Mouse (Mus musculus) lung, postnatal 0 days (tissue): ENCODE measurements around the gene Arhgap10. TPM values are rescaled to one million over a fixed set of nuclear protein-coding genes. Genes with fewer than 3 reads are reported as not detected.

Source experiments
- ATAC-seq: fragments of 200-750 bp; cut with Nextera tagmentation; 2 replicates; pipeline ENCODE4 v1.8.0; 2017; ENCODE audit warnings: moderate library complexity
- DNase-seq: peaks from one replicate; pipeline ENCODE4 v3.0.0-alpha.2; 2016; ENCODE audit warnings: low spot score
- H3K27ac ChIP-seq: fragments of 300-500 bp; sonication (generic); 2 replicates; pipeline ENCODE4 v1.5.1; 2014; ENCODE audit warnings: antibody characterized with exemption, mild to moderate bottlenecking, low read length, mixed read lengths
- H3K27me3 ChIP-seq: fragments of 300-500 bp; sonication (generic); replicated peaks from 2 replicates; pipeline ENCODE4 v1.6.1; 2014; ENCODE audit warnings: low read length, mixed read lengths; ENCODE audit not compliant: insufficient read depth
- H3K36me3 ChIP-seq: fragments of 300-500 bp; sonication (generic); 2 replicates; pipeline ENCODE4 v1.6.1; 2014; ENCODE audit warnings: low read length, mixed read lengths; ENCODE audit not compliant: insufficient read depth
- H3K4me1 ChIP-seq: fragments of 300-500 bp; sonication (generic); 2 replicates; pipeline ENCODE4 v1.6.1; 2014; ENCODE audit warnings: antibody characterized with exemption, low read depth, low read length, mixed read lengths; ENCODE audit not compliant: insufficient read depth
- H3K4me2 ChIP-seq: fragments of 300-500 bp; sonication (generic); replicated peaks from 2 replicates; pipeline ENCODE4 v1.6.1; 2014; ENCODE audit warnings: low read depth, mild to moderate bottlenecking, low read length, moderate library complexity, mixed read lengths
- H3K4me3 ChIP-seq: fragments of 300-500 bp; sonication (generic); 2 replicates; pipeline ENCODE4 v1.5.1; 2014; ENCODE audit warnings: low read depth, low read length
- H3K9ac ChIP-seq: fragments of 300-500 bp; sonication (generic); replicated peaks from 2 replicates; pipeline ENCODE4 v1.6.1; 2014; ENCODE audit warnings: low read depth, mild to moderate bottlenecking
- H3K9me3 ChIP-seq: fragments of 300-500 bp; sonication (generic); 2 replicates; pipeline ENCODE4 v1.6.1; 2016; ENCODE audit warnings: low read length, mixed read lengths
- CTCF ChIP-seq: IDR thresholded peaks from 2 replicates; pipeline ENCODE4 v1.5.1; 2016; ENCODE audit warnings: antibody characterized with exemption, mild to moderate bottlenecking
- EP300 ChIP-seq: IDR thresholded peaks from 2 replicates; pipeline ENCODE4 v1.6.1; 2016; ENCODE audit warnings: antibody characterized with exemption, mild to moderate bottlenecking, control low read depth
- WGBS: fragments of 180-500 bp; shearing (Covaris S2); extraction: QIAGEN DNeasy Blood & Tissue Kit; methylation state at CpG from one replicate; pipeline ENCODE4 v1.1.7; 2014; 5-methylcytosine and 5-hydroxymethylcytosine counted together
- polyA plus RNA-seq: library from polyadenylated mRNA; unstranded; fragments of >200 nt; fragmentation: Nextera tagmentation; extraction: Ambion mirVana; gene quantifications from 2 replicates; pipeline ENCODE4 v1.2.1, GENCODE M21; 2015

Gene Arhgap10
- polyA plus RNA-seq, 1 experiment from 2014 or later, result 15.9 TPM

DNA sequence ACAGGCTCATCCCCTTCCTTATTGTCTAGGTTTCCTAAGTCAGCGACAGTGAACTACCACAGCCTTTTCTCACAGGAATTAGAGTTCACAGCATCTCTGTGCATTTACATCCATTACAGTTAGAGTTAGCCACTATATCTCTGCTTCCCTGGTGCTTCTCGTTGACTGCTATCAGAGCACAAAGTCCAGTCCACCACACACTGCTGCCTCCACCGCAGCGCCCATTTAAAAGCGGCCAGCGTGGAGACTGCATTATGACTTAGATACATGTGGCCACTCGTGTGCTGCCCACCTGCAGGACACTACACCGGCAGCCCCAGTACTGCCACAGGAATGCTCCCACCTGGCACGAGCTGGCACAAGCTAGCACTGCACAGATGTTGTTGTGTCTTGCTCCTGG is 90.3 kb downstream of the Arhgap10 start:
- no peaks in the 10 kb centered on the region for H3K36me3 ChIP-seq
- H3K27me3 ChIP-seq, result no peaks in the 10 kb centered on the region
- ATAC-seq (no peak), DNase-seq (no peak)
- H3K27ac ChIP-seq, result no peak overlapping the region
- H3K4me1 ChIP-seq, result peaks cover 6% of the 10 kb centered on the region; the same call in 1 of the 2 replicates
- 84% methylated on average over 9 of the region's 9 CpGs for WGBS
- no peak for TF ChIP-seq CTCF
- TF ChIP-seq EP300, result no peak
- H3K9me3 ChIP-seq, result no peaks in the 10 kb centered on the region
- H3K4me2 ChIP-seq, result no peak overlapping the region
- no peak overlapping the region for H3K9ac ChIP-seq
- H3K4me3 ChIP-seq, result no peak overlapping the region

DNA sequence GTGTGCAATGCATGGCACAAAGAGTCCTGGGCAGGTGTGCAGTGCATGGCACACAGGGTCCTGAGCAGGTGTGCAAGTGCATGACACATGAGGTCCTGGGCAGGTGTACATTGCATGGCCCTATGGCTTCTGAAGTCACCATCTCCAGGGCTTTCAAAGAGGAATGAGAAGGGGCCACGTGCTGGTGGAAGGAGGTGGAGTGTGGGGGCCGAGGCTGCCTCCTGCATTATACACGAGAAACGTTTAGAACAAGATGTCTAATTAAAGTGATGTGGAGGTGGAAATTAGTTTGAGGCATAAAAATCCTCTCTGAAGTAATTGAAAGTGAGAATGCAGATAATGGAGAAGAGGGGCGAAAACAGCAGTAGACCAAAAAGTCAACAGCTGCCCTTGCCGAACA is 93.9 kb downstream of the Arhgap10 start:
- H3K4me2 ChIP-seq, result no peak overlapping the region
- H3K36me3 ChIP-seq, result no peaks in the 10 kb centered on the region
- no peak overlapping the region for H3K4me3 ChIP-seq
- WGBS, result 80% methylated on average over 5 of the region's 6 CpGs
- DNase-seq, result no peak
- no peak overlapping the region for H3K27ac ChIP-seq
- 0 out of 2 replicates have a peak, but pooled peaks cover 3% of the 10 kb centered on the region for H3K4me1 ChIP-seq
- TF ChIP-seq CTCF (no peak), EP300 (no peak)
- no peaks in the 10 kb centered on the region for H3K9me3 ChIP-seq
- no peaks in the 10 kb centered on the region for H3K27me3 ChIP-seq
- no peak for ATAC-seq
- H3K9ac ChIP-seq, result no peak overlapping the region

DNA sequence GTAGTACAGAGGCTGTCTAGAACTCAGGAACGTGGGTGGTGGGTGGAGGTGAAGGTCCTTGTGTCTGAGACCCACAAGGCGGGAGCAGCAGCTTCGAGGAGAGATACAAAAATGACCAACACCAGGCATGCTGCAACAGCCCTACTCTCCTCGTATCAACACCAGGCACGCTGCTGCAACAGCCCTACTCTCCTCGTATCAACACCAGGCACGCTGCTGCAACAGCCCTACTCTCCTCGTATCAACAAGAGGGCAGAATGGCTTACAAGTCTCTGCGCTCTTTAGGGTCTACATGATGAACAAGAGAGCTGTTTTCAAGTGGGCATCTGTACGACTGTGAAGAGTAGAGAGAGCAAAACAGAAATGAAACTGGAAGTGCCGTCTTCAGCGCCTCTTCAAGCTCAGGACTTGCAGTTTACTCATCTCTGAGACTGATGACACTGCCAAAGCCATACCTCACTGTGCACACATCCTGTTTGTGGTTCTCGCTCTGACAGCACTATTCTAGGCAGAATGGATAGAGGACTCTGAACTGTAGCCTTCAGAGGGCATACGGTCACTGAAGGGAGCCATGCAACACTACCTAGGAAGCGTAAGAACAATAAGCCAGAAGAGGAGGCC is 95.0 kb downstream of the Arhgap10 start:
- H3K9me3 ChIP-seq, result no peaks in the 10 kb centered on the region
- no peak overlapping the region for H3K4me3 ChIP-seq
- H3K27ac ChIP-seq, result no peak overlapping the region
- H3K4me1 ChIP-seq, result no peaks in the 10 kb centered on the region
- H3K36me3 ChIP-seq, result no peaks in the 10 kb centered on the region
- no peak for DNase-seq
- peak; percentile 37; the same call in 1 of the 2 replicates for ATAC-seq
- H3K27me3 ChIP-seq, result no peaks in the 10 kb centered on the region
- no peak for TF ChIP-seq EP300
- 0 out of 2 replicates have a peak overlapping the region, but pooled peaks have one; percentile 3 for H3K4me2 ChIP-seq
- H3K9ac ChIP-seq, result no peak overlapping the region
- WGBS, result 72% methylated on average over 15 of the region's 15 CpGs

DNA sequence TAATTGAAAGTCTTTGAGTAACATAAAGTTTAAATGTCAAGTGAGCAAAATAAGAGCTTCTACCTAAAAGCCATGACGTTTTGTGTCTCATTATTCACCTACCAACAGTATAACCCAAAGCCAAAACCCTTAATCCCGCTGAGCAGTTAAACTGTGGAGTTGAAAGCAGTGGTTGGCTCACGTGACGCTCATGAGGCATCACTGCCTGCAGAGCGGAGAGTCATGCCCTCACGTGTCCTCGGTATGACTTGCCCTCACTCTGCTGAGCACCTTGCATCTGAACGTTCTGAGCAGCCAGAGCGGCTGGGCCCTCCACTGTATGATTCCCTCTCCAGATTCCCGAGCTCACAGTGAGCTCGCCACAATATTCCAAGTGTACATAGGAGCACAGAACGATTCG is 96.2 kb downstream of the Arhgap10 start:
- Histone ChIP-seq H3K9ac (no peak overlapping the region), H3K4me3 (no peak overlapping the region), H3K4me2 (no peak overlapping the region), H3K4me1 (no peaks in the 10 kb centered on the region), H3K9me3 (no peaks in the 10 kb centered on the region), H3K27me3 (no peaks in the 10 kb centered on the region), H3K27ac (no peak overlapping the region), H3K36me3 (no peaks in the 10 kb centered on the region)
- ATAC-seq (no peak), DNase-seq (no peak)
- 83% methylated on average over 13 of the region's 13 CpGs for WGBS
- TF ChIP-seq CTCF (no peak), EP300 (no peak)

DNA sequence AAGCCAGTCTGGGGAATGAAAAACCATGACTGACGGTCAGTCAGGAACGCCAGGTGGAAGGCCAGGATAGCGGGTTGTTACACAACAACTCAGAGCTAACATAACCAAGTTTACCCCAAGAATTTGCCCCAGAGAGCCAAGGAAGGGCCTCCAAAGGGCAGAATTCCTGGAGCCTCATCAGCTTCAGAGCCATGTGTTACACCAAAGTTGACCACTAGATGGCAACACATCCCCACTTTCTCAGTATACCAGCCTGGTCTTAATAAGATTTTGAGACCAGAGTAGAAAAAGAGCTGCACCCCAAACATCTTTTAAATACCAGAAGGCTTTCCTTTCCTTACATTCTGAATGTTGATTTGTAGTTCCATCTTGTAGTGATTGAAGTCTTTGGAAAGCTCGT is 98.0 kb downstream of the Arhgap10 start:
- H3K27ac ChIP-seq, result no peak overlapping the region
- H3K27me3 ChIP-seq, result no peaks in the 10 kb centered on the region
- ATAC-seq (peak; percentile 43), DNase-seq (peak; percentile 69)
- H3K4me2 ChIP-seq, result no peak overlapping the region
- no peaks in the 10 kb centered on the region for H3K9me3 ChIP-seq
- no peak overlapping the region for H3K9ac ChIP-seq
- no peak overlapping the region for H3K4me3 ChIP-seq
- WGBS, result 43% methylated on average over 4 of the region's 4 CpGs
- H3K4me1 ChIP-seq, result no peaks in the 10 kb centered on the region
- TF ChIP-seq CTCF (peak; percentile 90), EP300 (no peak; the same call in 1 of the 2 replicates)
- H3K36me3 ChIP-seq, result no peaks in the 10 kb centered on the region; the same call in 1 of the 2 replicates

DNA sequence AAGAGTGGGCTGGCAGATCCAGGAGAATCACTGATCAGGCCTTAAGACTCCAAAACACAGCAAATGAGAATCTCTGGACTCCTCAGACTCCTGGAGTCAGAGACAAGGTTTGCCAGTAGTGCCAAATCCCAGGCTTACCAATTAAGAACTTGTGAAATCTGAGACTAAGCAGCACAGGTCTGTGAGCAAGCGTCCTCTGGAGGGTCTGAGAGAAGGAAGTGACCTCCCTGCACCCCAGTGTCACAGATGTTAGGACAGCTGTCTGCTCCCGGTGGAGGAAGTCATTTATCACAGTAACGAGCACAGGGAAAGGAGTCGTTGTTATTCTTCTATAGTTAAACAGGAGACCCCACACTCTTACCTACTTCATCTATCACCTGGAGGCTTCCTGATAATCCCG is 101.0 kb downstream of the Arhgap10 start:
- H3K27me3 ChIP-seq, result no peaks in the 10 kb centered on the region
- TF ChIP-seq EP300 (no peak), CTCF (no peak)
- no peak overlapping the region for H3K27ac ChIP-seq
- ATAC-seq, result no peak
- no peak for DNase-seq
- H3K4me1 ChIP-seq, result no peaks in the 10 kb centered on the region
- peaks cover 5% of the 10 kb centered on the region; the same call in 1 of the 2 replicates for H3K36me3 ChIP-seq
- H3K4me2 ChIP-seq, result no peak overlapping the region
- no peaks in the 10 kb centered on the region for H3K9me3 ChIP-seq
- 18% methylated on average over 5 of the region's 5 CpGs for WGBS
- H3K9ac ChIP-seq, result no peak overlapping the region
- H3K4me3 ChIP-seq, result no peak overlapping the region
